Mouse (Mus musculus): Measurements from ENCODE around the gene Ky. TPM values are rescaled to one million over a fixed set of nuclear protein-coding genes. Genes with fewer than 3 reads are reported as not detected.

The Ky gene
- total and polyA plus RNA-seq, 3 experiments, result not detected

- no peak overlapping the region for H3K4me3 ChIP-seq (ENCODE audit: control insufficient read depth in 1 of 2, insufficient read depth in 1 of 2, low read depth in 2 of 2, low read length in 2 of 2)
- H3K27me3 ChIP-seq (ENCODE audit: control insufficient read depth in 1 of 2, insufficient read depth in 2 of 2, low read length in 2 of 2), result no peaks in the 10 kb centered on the region
- H3K4me1 ChIP-seq (ENCODE audit: control insufficient read depth in 1 of 2, insufficient read depth in 2 of 2, low read length in 2 of 2), result no peaks in the 10 kb centered on the region
Measured at GRCm38 (mm10) chr9:102541666-102542065, 36.1 kb downstream of the Ky start.

GRCm38 (mm10) chr9:102542540-102542939, 37.0 kb downstream of the Ky start:
- TF ChIP-seq HCFC1 (IDR thresholded peaks at IDR 0.05; ENCODE audit: low read depth, low read length), result no peak
- no peak for TF ChIP-seq GABPA (IDR thresholded peaks at IDR 0.05; ENCODE audit: low read depth, low read length)
- Histone ChIP-seq H3K36me3 (ENCODE audit: control insufficient read depth in 1 of 2, insufficient read depth in 2 of 2, low read length in 2 of 2) (no peaks in the 10 kb centered on the region), H3K9ac (ENCODE audit: control insufficient read depth, low read depth, low read length, poor library complexity, severe bottlenecking) (no peak overlapping the region), H3K79me2 (ENCODE audit: control insufficient read depth, insufficient read depth, low read length, poor library complexity) (no peaks in the 10 kb centered on the region), H3K4me1 (ENCODE audit: control insufficient read depth in 1 of 2, insufficient read depth in 2 of 2, low read length in 2 of 2) (no peaks in the 10 kb centered on the region), H3K27ac (ENCODE audit: control insufficient read depth, low read depth, low read length) (no peak overlapping the region), H3K4me3 (ENCODE audit: control insufficient read depth in 1 of 2, insufficient read depth in 1 of 2, low read depth in 2 of 2, low read length in 2 of 2) (no peak overlapping the region), H3K27me3 (ENCODE audit: control insufficient read depth in 1 of 2, insufficient read depth in 2 of 2, low read length in 2 of 2) (no peaks in the 10 kb centered on the region), H3K9me3 (replicated peaks; ENCODE audit: insufficient read depth, low read length) (no peaks in the 10 kb centered on the region)
- DNase-seq (ENCODE audit: low read depth, low spot score), result no peak

More at GRCm38 (mm10) chr9:102541666-102542065, 36.1 kb downstream of the Ky start:
- Histone ChIP-seq H3K9ac (ENCODE audit: control insufficient read depth, low read depth, low read length, poor library complexity, severe bottlenecking) (no peak overlapping the region), H3K27ac (ENCODE audit: control insufficient read depth, low read depth, low read length) (no peak overlapping the region), H3K36me3 (ENCODE audit: control insufficient read depth in 1 of 2, insufficient read depth in 2 of 2, low read length in 2 of 2) (no peaks in the 10 kb centered on the region), H3K9me3 (replicated peaks; ENCODE audit: insufficient read depth, low read length) (no peaks in the 10 kb centered on the region), H3K79me2 (ENCODE audit: control insufficient read depth, insufficient read depth, low read length, poor library complexity) (no peaks in the 10 kb centered on the region)
- no peak for TF ChIP-seq MXI1 (IDR thresholded peaks at IDR 0.05; ENCODE audit: low read depth, low read length)
- TF ChIP-seq JUND (IDR thresholded peaks at IDR 0.05; ENCODE audit: low read depth, low read length), result no peak
- TF ChIP-seq GATA1 (IDR thresholded peaks at IDR 0.05; ENCODE audit: low read depth, low read length), result no peak
- no peak for TF ChIP-seq POLR2A (IDR thresholded peaks at IDR 0.05; ENCODE audit: control insufficient read depth in 1 of 2, insufficient read depth in 1 of 2, low read depth in 1 of 2, low read length in 2 of 2, poor library complexity in 1 of 2)
- no peak for TF ChIP-seq ETS1 (IDR thresholded peaks at IDR 0.05; ENCODE audit: low read depth, low read length)
- no peak for TF ChIP-seq EP300 (IDR thresholded peaks at IDR 0.05; ENCODE audit: low read depth in 1 of 2, low read length in 2 of 2)
- no peak for TF ChIP-seq RAD21 (IDR thresholded peaks at IDR 0.05; ENCODE audit: low read depth, low read length)
- TF ChIP-seq BHLHE40 (IDR thresholded peaks at IDR 0.05; ENCODE audit: borderline replicate concordance, low read depth, low read length), result no peak
- no peak for TF ChIP-seq MYC (IDR thresholded peaks at IDR 0.05; ENCODE audit: low read depth, low read length)
- no peak for TF ChIP-seq UBTF (IDR thresholded peaks at IDR 0.05; ENCODE audit: borderline replicate concordance, insufficient read depth, low read depth, low read length)
- TF ChIP-seq CHD1 (IDR thresholded peaks at IDR 0.05; ENCODE audit: low read depth, low read length), result no peak
- no peak for TF ChIP-seq KAT2A (conservative IDR thresholded peaks at IDR 0.05; ENCODE audit: low read depth, low read length)
- TF ChIP-seq ZC3H11A (IDR thresholded peaks at IDR 0.05; ENCODE audit: low read depth, low read length), result no peak
- TF ChIP-seq MAZ (IDR thresholded peaks at IDR 0.05; ENCODE audit: low read depth, low read length), result no peak
- no peak for TF ChIP-seq MEF2A (IDR thresholded peaks at IDR 0.05; ENCODE audit: extremely low read depth, insufficient replicate concordance, low read depth, low read length, poor library complexity, severe bottlenecking)
- TF ChIP-seq MAX (IDR thresholded peaks at IDR 0.05; ENCODE audit: low read length), result no peak
- TF ChIP-seq SMC3 (IDR thresholded peaks at IDR 0.05; ENCODE audit: low read depth, low read length), result no peak
- peak; percentile 37 for DNase-seq (ENCODE audit: low read depth, low spot score)
